Mouse (Mus musculus) intestine, embryonic 16.5 days (tissue): Measurements from ENCODE around the gene Zfp943. TPM values are rescaled to one million over a fixed set of nuclear protein-coding genes. Genes with fewer than 3 reads are reported as not detected.
"Not testable (repeated sequence)": the region's sequence is repeated elsewhere in the genome, so short reads cannot be mapped to it uniquely, and the experiment has no call there.

Experiments used
- ATAC-seq: fragments of 200-750 bp; cut with Nextera tagmentation; 2 replicates; pipeline ENCODE4 v1.8.0; 2017; ENCODE audit warnings: moderate TSS enrichment, moderate library complexity
- H3K27ac ChIP-seq: fragments of 300-500 bp; sonication (generic); 2 replicates; pipeline ENCODE4 v1.5.1; 2014; ENCODE audit warnings: mild to moderate bottlenecking, low read length
- H3K27me3 ChIP-seq: fragments of 300-500 bp; sonication (generic); replicated peaks from 2 replicates; pipeline ENCODE4 v1.6.1; 2014; ENCODE audit warnings: low read length, control low read depth, mixed read lengths; ENCODE audit not compliant: control insufficient read depth, insufficient read depth
- H3K36me3 ChIP-seq: fragments of 300-500 bp; sonication (generic); 2 replicates; pipeline ENCODE4 v1.6.1; 2014; ENCODE audit warnings: low read length, control low read depth; ENCODE audit not compliant: control insufficient read depth, insufficient read depth
- H3K4me1 ChIP-seq: fragments of 300-500 bp; sonication (generic); 2 replicates; pipeline ENCODE4 v1.6.1; 2014; ENCODE audit warnings: low read length, control low read depth, mixed read lengths; ENCODE audit not compliant: control insufficient read depth, insufficient read depth
- H3K4me2 ChIP-seq: fragments of 300-500 bp; sonication (generic); 2 replicates; pipeline ENCODE4 v1.6.1; 2014; ENCODE audit warnings: low read depth, low read length, control low read depth
- H3K4me3 ChIP-seq: fragments of 300-500 bp; sonication (generic); 2 replicates; pipeline ENCODE4 v1.5.1; 2014; ENCODE audit warnings: mild to moderate bottlenecking, low read length
- H3K9ac ChIP-seq: fragments of 300-500 bp; sonication (generic); 2 replicates; pipeline ENCODE4 v1.6.1; 2014; ENCODE audit warnings: low read depth, low read length
- H3K9me3 ChIP-seq: fragments of 300-500 bp; sonication (generic); 2 replicates; pipeline ENCODE4 v1.6.1; 2016; ENCODE audit warnings: low read length, control low read depth; ENCODE audit not compliant: control insufficient read depth
- WGBS: fragments of 180-500 bp; shearing (Covaris S2); extraction: QIAGEN DNeasy Blood & Tissue Kit; methylation state at CpG from one replicate; pipeline ENCODE4 v1.1.7; 2014; 5-methylcytosine and 5-hydroxymethylcytosine counted together
- polyA plus RNA-seq: library from polyadenylated mRNA; unstranded; fragments of >200 nt; fragmentation: Nextera tagmentation; extraction: Ambion mirVana; gene quantifications from 2 replicates; pipeline ENCODE4 v1.2.1, GENCODE M21; 2015

Gene Zfp943
- 14.8 and 15.2 TPM in 2 replicates for polyA plus RNA-seq

DNA sequence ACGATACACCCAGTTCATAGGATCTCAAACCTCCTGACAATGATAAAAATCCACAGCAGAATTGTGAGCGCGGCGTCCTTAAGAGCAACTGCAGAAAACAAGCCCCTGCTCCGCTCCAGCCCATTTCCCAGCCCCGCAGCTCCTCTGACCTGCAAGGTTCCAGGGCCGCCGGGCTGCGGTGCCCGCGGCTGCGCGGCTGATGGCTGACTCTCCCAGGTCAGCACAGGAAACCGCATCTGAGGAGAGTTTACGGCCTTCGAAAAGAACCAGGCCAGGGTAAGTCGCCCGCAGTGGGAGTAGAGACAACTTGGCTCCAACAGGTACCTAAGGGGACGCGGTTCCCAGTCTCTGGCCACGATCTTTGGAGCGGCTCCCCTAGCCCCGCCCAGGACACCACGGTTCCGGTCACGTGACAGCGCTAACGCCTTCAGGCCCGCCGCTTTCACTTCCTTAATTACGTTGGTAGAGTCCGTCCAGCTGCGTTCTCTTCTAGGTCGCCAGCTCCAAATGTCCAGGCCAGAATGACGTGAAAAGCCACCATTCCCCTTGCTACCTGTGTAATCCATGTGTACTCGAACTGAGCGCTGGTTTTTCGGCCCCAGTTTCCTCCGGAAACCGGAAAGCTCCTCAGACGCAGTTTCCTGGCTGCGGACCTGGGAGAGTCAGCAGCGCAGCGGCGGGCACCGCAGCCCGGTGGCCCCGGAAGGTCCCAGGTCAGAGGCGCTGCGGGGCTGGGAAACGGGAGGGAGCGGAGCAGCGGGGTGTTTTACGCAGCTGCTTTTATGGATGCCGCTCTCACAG is at the start of gene Zfp943, which contains the start of gene Zfp942:
Zfp943 (plus strand) TSS at position 446 of the 801 bp plus-strand sequence.
Zfp942 (minus strand) TSS at position 358 of the 801 bp plus-strand sequence.
- H3K27me3 ChIP-seq, H3K36me3 ChIP-seq, H3K9me3 ChIP-seq, H3K4me1 ChIP-seq: not testable (repeated sequence)
- WGBS, result under 1% methylated on average over 41 of the region's 55 CpGs
- peak within 1 kb of the TSS; percentile 88 for H3K27ac ChIP-seq
- ATAC-seq, result peak; percentile 98
- H3K9ac ChIP-seq, result peak within 1 kb of the TSS; percentile 80
- peak within 1 kb of the TSS; percentile 71 for H3K4me3 ChIP-seq
- H3K4me2 ChIP-seq, result peak within 1 kb of the TSS; percentile 54

DNA sequence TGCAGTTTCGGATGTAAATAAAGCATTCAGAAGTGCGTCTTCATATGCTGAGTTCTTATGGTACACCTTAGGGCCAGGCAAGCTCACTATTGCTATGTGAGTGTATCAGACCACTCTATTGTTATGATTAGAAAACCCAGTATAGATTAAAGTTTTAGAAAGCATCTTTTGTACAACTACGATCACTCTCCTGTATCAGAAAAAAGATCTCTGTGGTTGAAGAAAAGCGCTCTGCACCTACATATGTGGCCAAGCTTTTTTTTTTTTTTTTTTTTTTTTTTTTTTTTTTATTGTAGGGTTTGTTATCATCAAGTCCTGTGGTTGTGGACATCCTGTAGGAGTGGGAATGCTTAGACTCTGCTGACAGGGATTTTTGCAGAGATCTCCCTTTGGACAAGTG is 950 bp downstream of the Zfp943 start:
- Histone ChIP-seq H3K4me1 (peaks cover 9% of the 10 kb centered on the region), H3K36me3 (no peaks in the 10 kb centered on the region), H3K4me2 (peak overlapping the region; percentile 52), H3K9me3 (no peaks in the 10 kb centered on the region), H3K27ac (no peak overlapping the region), H3K4me3 (peak overlapping the region; percentile 41), H3K27me3 (no peaks in the 10 kb centered on the region), H3K9ac (no peak overlapping the region)
- 37% methylated on average over 4 of the region's 4 CpGs for WGBS
- no peak for ATAC-seq

DNA sequence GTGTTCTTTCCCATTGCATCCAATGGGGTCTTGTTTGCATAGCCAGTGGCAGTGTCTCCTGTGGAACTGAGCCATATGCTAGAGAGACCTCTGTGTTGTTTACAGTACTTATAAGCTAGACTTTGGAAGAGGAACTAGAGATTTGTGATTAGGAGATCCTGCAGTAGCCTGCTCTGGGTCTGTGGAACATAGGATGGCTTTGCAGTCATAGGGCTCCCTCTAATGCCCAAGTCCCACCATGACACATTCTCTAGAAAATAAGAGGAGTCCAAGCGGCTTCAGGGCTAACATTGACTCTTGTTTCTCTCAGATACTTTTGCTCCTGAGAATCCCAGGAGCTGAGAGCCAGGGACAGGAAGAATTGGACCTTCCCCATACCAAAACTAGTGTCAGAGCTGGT is 73.2 kb downstream of the Zfp943 start:
- not testable (repeated sequence) for H3K9me3 ChIP-seq, H3K4me1 ChIP-seq, H3K4me3 ChIP-seq, H3K27ac ChIP-seq, H3K4me2 ChIP-seq, ATAC-seq, H3K27me3 ChIP-seq, H3K36me3 ChIP-seq, H3K9ac ChIP-seq
- WGBS, result 37% methylated on average over 1 of the region's 1 CpGs

DNA sequence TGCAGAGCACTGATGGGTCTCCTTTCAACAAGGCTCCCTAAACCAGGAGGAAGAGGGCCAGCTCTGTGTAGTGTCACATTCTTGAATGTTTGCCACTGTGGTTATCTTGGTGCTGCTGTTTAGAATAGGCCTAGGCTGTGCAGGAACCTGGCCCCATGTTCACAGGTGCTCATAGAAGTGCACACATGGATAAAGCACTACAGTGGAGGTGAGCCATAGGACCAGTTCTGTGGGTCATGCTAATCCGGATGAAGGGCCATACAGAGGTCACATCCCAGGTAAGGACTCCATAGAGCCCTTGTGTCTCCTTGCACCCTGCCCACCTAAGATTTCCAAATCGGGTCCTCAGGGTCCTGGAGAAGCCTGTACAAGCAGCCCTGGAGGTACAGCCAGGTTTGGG is 87.1 kb downstream of the Zfp943 start:
- Histone ChIP-seq H3K27me3 (no peaks in the 10 kb centered on the region), H3K4me2 (no peak overlapping the region), H3K36me3 (no peaks in the 10 kb centered on the region), H3K9ac (no peak overlapping the region), H3K9me3 (no peaks in the 10 kb centered on the region), H3K27ac (no peak overlapping the region), H3K4me3 (no peak overlapping the region), H3K4me1 (no peaks in the 10 kb centered on the region)
- WGBS, result 65% methylated on average over 2 of the region's 2 CpGs
- no peak for ATAC-seq

DNA sequence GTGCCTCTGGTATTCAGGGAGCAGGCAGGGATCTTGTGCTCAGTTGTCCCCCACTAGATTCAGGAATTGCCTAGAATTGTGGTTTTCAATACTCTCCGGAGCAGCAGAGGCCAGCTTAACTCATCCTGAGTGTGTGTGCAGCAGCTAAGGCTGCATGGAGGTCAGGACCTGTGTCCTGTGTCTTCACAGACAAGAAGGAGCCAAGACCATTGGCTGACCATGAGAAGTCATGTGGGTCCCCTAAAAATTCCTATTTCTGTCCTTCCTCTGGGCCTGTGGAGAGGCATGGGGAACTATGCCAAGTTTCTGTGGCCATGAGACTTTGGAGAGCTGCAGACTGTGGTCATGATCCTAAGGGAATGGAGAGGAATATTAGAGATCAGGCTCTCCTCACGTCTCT is 90.9 kb downstream of the Zfp943 start:
- H3K4me3 ChIP-seq, result no peak overlapping the region
- no peak for ATAC-seq

DNA sequence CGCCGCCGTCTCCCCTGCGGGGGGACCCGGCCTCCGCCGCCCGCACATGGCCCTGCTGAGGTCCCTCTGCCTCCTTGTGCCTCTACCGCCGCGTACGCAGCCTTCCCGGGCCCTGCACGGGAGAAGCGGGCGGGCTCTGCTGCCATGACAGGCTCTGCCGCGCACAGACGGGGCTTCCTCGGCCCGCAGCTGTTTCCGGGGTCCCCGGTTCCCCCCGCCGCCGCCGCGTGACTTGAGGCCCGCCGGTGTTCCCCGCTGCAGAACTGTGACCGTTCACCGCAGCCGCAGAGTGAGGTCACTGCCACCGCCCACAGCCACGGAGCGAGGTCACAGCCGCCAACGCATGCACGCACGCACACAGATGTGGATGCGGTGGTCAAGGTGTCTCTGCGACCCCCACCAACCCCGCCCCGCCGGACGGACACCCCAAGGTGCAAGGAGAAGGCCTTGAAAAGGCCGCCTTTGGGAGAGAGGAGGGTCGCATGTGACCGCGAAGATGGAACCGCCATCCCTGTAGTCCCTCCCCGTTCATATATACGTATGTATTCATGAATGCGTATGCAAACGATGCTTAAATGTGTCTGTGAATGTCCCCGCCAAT is 118.8 kb downstream of the Zfp943 start:
- ATAC-seq, result peak; percentile 97
- Histone ChIP-seq H3K36me3 (no peaks in the 10 kb centered on the region), H3K27ac (0 out of 2 replicates have a peak overlapping the region, but pooled peaks have one; percentile 0), H3K9me3 (no peaks in the 10 kb centered on the region), H3K4me1 (no peaks in the 10 kb centered on the region), H3K4me2 (peak overlapping the region; percentile 66), H3K4me3 (peak overlapping the region; percentile 69), H3K9ac (peak overlapping the region; percentile 86), H3K27me3 (no peaks in the 10 kb centered on the region)
- 4% methylated on average over 57 of the region's 57 CpGs for WGBS

More for the DNA sequence above, 90.9 kb downstream of the Zfp943 start:
- Histone ChIP-seq H3K9me3 (no peaks in the 10 kb centered on the region), H3K36me3 (no peaks in the 10 kb centered on the region), H3K27ac (no peak overlapping the region), H3K4me2 (no peak overlapping the region), H3K27me3 (no peaks in the 10 kb centered on the region), H3K9ac (no peak overlapping the region), H3K4me1 (no peaks in the 10 kb centered on the region)
- 56% methylated on average over 2 of the region's 2 CpGs for WGBS

DNA sequence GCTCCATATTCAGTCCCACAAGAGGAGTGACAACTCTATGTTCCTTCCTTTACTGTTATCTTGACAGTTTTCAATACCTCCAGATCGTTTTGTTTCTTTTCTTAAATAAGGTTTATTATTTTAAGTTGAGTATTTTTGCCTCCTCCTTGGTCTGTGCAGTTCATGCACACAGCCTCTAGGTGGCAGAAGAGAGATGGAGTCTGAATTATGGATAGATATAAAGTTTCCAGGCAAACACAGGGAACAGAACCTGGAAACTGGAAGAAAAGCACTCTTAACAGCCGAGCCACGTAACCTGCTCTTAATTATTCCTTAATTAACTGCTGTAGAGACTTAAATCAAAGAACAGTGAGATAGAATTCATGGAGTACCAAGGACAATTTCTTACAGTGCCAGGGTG is 120.9 kb downstream of the Zfp943 start:
- not testable (repeated sequence) for H3K27ac ChIP-seq, H3K9me3 ChIP-seq, H3K36me3 ChIP-seq, H3K4me3 ChIP-seq, H3K4me2 ChIP-seq, H3K4me1 ChIP-seq, H3K9ac ChIP-seq, ATAC-seq, H3K27me3 ChIP-seq
- WGBS, result 27% methylated on average over 3 of the region's 3 CpGs

DNA sequence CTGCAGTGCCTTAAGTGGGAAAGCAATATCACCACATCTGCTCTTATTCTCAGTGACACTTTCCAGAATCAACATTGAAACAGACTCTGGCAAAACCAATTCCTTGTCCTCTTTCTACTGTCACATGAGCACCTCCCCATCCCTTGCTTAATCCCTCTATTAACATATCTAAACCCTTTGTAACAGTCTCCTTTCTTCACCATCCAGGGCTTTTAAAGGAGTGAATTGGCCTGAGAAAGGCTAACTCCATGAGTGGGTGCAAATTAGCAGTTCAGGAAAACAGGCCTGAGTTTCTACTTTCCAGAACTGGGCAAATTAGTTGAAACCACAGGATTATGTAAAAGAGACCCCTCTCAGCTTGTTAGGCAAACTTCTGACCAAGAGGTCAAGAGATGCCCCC is 156.4 kb downstream of the Zfp943 start:
- Histone ChIP-seq H3K4me2 (no peak overlapping the region), H3K27me3 (no peaks in the 10 kb centered on the region), H3K27ac (no peak overlapping the region), H3K4me3 (no peak overlapping the region), H3K9me3 (no peaks in the 10 kb centered on the region), H3K36me3 (no peaks in the 10 kb centered on the region), H3K9ac (no peak overlapping the region), H3K4me1 (no peaks in the 10 kb centered on the region)
- no peak for ATAC-seq
